Mouse (Mus musculus): Measurements from ENCODE around the gene Pdzk1ip1. TPM values are rescaled to one million over a fixed set of nuclear protein-coding genes. Genes with fewer than 3 reads are reported as not detected.

The Pdzk1ip1 gene
- polyA plus RNA-seq, 1 experiment from 2014 or later: 1.7 TPM

- Histone ChIP-seq H3K27ac (ENCODE audit: low read length) (no peak overlapping the region), H3K9me3 (replicated peaks; ENCODE audit: control insufficient read depth, low read length) (no peaks in the 10 kb centered on the region), H3K4me2 (ENCODE audit: low read depth, low read length) (peak overlapping the region; percentile 98), H3K27me3 (ENCODE audit: control insufficient read depth, insufficient read depth, low read length) (peaks cover 76% of the 10 kb centered on the region), H3K9ac (ENCODE audit: low read length) (peak overlapping the region; percentile 64), H3K4me1 (ENCODE audit: control insufficient read depth, insufficient read depth, low read length) (peaks cover 8% of the 10 kb centered on the region), H3K36me3 (ENCODE audit: control insufficient read depth, insufficient read depth) (no peaks in the 10 kb centered on the region), H3K4me3 (ENCODE audit: low read length) (peak overlapping the region; percentile 64)
- 4% methylated on average over 31 of the region's 31 CpGs for WGBS
- no peak for ATAC-seq (replicated peaks; ENCODE audit: extremely low read depth, insufficient read depth, low FRiP score)
Observed at GRCm38 (mm10) chr4:115063518-115064239, 24.8 kb upstream of the Pdzk1ip1 start.

- no peaks in the 10 kb centered on the region for H3K4me1 ChIP-seq (ENCODE audit: control insufficient read depth, insufficient read depth, low read length)
- H3K4me2 ChIP-seq (ENCODE audit: low read depth, low read length): no peak overlapping the region
- no peak overlapping the region for H3K4me3 ChIP-seq (ENCODE audit: low read length)
- H3K9ac ChIP-seq (ENCODE audit: low read length): no peak overlapping the region
- ATAC-seq (replicated peaks; ENCODE audit: extremely low read depth, insufficient read depth, low FRiP score): no peak
- H3K27me3 ChIP-seq (ENCODE audit: control insufficient read depth, insufficient read depth, low read length): peaks cover 5% of the 10 kb centered on the region; the same call in 1 of the 2 replicates
- no peaks in the 10 kb centered on the region for H3K36me3 ChIP-seq (ENCODE audit: control insufficient read depth, insufficient read depth)
- no peaks in the 10 kb centered on the region for H3K9me3 ChIP-seq (replicated peaks; ENCODE audit: control insufficient read depth, low read length)
- no peak overlapping the region for H3K27ac ChIP-seq (ENCODE audit: low read length)
- 55% methylated on average over 1 of the region's 1 CpGs for WGBS
Observed at GRCm38 (mm10) chr4:115071668-115072067, 16.8 kb upstream of the Pdzk1ip1 start.

GRCm38 (mm10) chr4:115074789-115075188 is 13.7 kb upstream of the Pdzk1ip1 start:
- Histone ChIP-seq H3K9ac (ENCODE audit: low read length) (no peak overlapping the region), H3K36me3 (ENCODE audit: control insufficient read depth, insufficient read depth) (no peaks in the 10 kb centered on the region), H3K4me1 (ENCODE audit: control insufficient read depth, insufficient read depth, low read length) (peaks cover 8% of the 10 kb centered on the region), H3K9me3 (replicated peaks; ENCODE audit: control insufficient read depth, low read length) (no peaks in the 10 kb centered on the region), H3K4me2 (ENCODE audit: low read depth, low read length) (no peak overlapping the region), H3K4me3 (ENCODE audit: low read length) (no peak overlapping the region), H3K27ac (ENCODE audit: low read length) (peak overlapping the region; percentile 70), H3K27me3 (ENCODE audit: control insufficient read depth, insufficient read depth, low read length) (0 out of 2 replicates have a peak, but pooled peaks cover 2% of the 10 kb centered on the region)
- ATAC-seq (replicated peaks; ENCODE audit: extremely low read depth, insufficient read depth, low FRiP score): no peak
- 70% methylated on average over 1 of the region's 1 CpGs for WGBS

GRCm38 (mm10) chr4:115075204-115075915 is 13.1 kb upstream of the Pdzk1ip1 start:
- peak; percentile 76 for ATAC-seq (replicated peaks; ENCODE audit: extremely low read depth, insufficient read depth, low FRiP score)
- peaks cover 8% of the 10 kb centered on the region for H3K4me1 ChIP-seq (ENCODE audit: control insufficient read depth, insufficient read depth, low read length)
- no peak overlapping the region for H3K4me2 ChIP-seq (ENCODE audit: low read depth, low read length)
- 29% methylated on average over 3 of the region's 3 CpGs for WGBS
- no peaks in the 10 kb centered on the region for H3K9me3 ChIP-seq (replicated peaks; ENCODE audit: control insufficient read depth, low read length)
- no peaks in the 10 kb centered on the region for H3K36me3 ChIP-seq (ENCODE audit: control insufficient read depth, insufficient read depth)
- no peak overlapping the region for H3K4me3 ChIP-seq (ENCODE audit: low read length)
- peak overlapping the region; percentile 70 for H3K27ac ChIP-seq (ENCODE audit: low read length)
- no peak overlapping the region for H3K9ac ChIP-seq (ENCODE audit: low read length)
- H3K27me3 ChIP-seq (ENCODE audit: control insufficient read depth, insufficient read depth, low read length): 0 out of 2 replicates have a peak, but pooled peaks cover 2% of the 10 kb centered on the region

GRCm38 (mm10) chr4:115078892-115079820 is 9.4 kb upstream of the Pdzk1ip1 start:
- Histone ChIP-seq H3K4me1 (ENCODE audit: control insufficient read depth, insufficient read depth, low read length) (peaks cover 8% of the 10 kb centered on the region), H3K9me3 (replicated peaks; ENCODE audit: control insufficient read depth, low read length) (no peaks in the 10 kb centered on the region), H3K9ac (ENCODE audit: low read length) (no peak overlapping the region), H3K27me3 (ENCODE audit: control insufficient read depth, insufficient read depth, low read length) (0 out of 2 replicates have a peak, but pooled peaks cover 2% of the 10 kb centered on the region), H3K27ac (ENCODE audit: low read length) (peak overlapping the region; percentile 17; the same call in 1 of the 2 replicates), H3K36me3 (ENCODE audit: control insufficient read depth, insufficient read depth) (no peaks in the 10 kb centered on the region), H3K4me2 (ENCODE audit: low read depth, low read length) (no peak overlapping the region), H3K4me3 (ENCODE audit: low read length) (no peak overlapping the region)
- WGBS: 39% methylated on average over 10 of the region's 10 CpGs
- peak; percentile 35 for ATAC-seq (replicated peaks; ENCODE audit: extremely low read depth, insufficient read depth, low FRiP score)

GRCm38 (mm10) chr4:115079821-115080349 is 8.6 kb upstream of the Pdzk1ip1 start:
- Histone ChIP-seq H3K4me2 (ENCODE audit: low read depth, low read length) (no peak overlapping the region), H3K4me3 (ENCODE audit: low read length) (no peak overlapping the region), H3K4me1 (ENCODE audit: control insufficient read depth, insufficient read depth, low read length) (peaks cover 8% of the 10 kb centered on the region), H3K9ac (ENCODE audit: low read length) (no peak overlapping the region), H3K27ac (ENCODE audit: low read length) (no peak overlapping the region), H3K9me3 (replicated peaks; ENCODE audit: control insufficient read depth, low read length) (no peaks in the 10 kb centered on the region), H3K27me3 (ENCODE audit: control insufficient read depth, insufficient read depth, low read length) (0 out of 2 replicates have a peak, but pooled peaks cover 2% of the 10 kb centered on the region), H3K36me3 (ENCODE audit: control insufficient read depth, insufficient read depth) (no peaks in the 10 kb centered on the region)
- ATAC-seq (replicated peaks; ENCODE audit: extremely low read depth, insufficient read depth, low FRiP score): no peak
- WGBS: 22% methylated on average over 5 of the region's 5 CpGs

GRCm38 (mm10) chr4:115083031-115083430 is 5.5 kb upstream of the Pdzk1ip1 start:
- Histone ChIP-seq H3K27me3 (ENCODE audit: control insufficient read depth, insufficient read depth, low read length) (peaks cover 5% of the 10 kb centered on the region; the same call in 1 of the 2 replicates), H3K9ac (ENCODE audit: low read length) (no peak overlapping the region), H3K4me2 (ENCODE audit: low read depth, low read length) (no peak overlapping the region), H3K4me1 (ENCODE audit: control insufficient read depth, insufficient read depth, low read length) (peaks cover 8% of the 10 kb centered on the region), H3K27ac (ENCODE audit: low read length) (no peak overlapping the region), H3K9me3 (replicated peaks; ENCODE audit: control insufficient read depth, low read length) (no peaks in the 10 kb centered on the region), H3K4me3 (ENCODE audit: low read length) (no peak overlapping the region), H3K36me3 (ENCODE audit: control insufficient read depth, insufficient read depth) (no peaks in the 10 kb centered on the region)
- WGBS: 81% methylated on average over 3 of the region's 3 CpGs
- ATAC-seq (replicated peaks; ENCODE audit: extremely low read depth, insufficient read depth, low FRiP score): no peak

- no peak for ATAC-seq (replicated peaks; ENCODE audit: extremely low read depth, insufficient read depth, low FRiP score)
- Histone ChIP-seq H3K9ac (ENCODE audit: low read length) (no peak overlapping the region), H3K4me1 (ENCODE audit: control insufficient read depth, insufficient read depth, low read length) (no peaks in the 10 kb centered on the region), H3K4me3 (ENCODE audit: low read length) (no peak overlapping the region), H3K27me3 (ENCODE audit: control insufficient read depth, insufficient read depth, low read length) (peaks cover 13% of the 10 kb centered on the region; the same call in 1 of the 2 replicates), H3K27ac (ENCODE audit: low read length) (no peak overlapping the region), H3K9me3 (replicated peaks; ENCODE audit: control insufficient read depth, low read length) (no peaks in the 10 kb centered on the region), H3K36me3 (ENCODE audit: control insufficient read depth, insufficient read depth) (no peaks in the 10 kb centered on the region), H3K4me2 (ENCODE audit: low read depth, low read length) (no peak overlapping the region)
- WGBS: 22% methylated on average over 6 of the region's 6 CpGs
Observed at GRCm38 (mm10) chr4:115085522-115086095, 2.9 kb upstream of the Pdzk1ip1 start.

All from heart, embryonic 16.5 days (tissue).